Mouse (Mus musculus) stomach, embryonic 16.5 days (tissue): ENCODE data around the gene Hpca. TPM values are rescaled to one million over a fixed set of nuclear protein-coding genes. Genes with fewer than 3 reads are reported as not detected.
A peak's percentile ranks its signal among the peaks of the same experiment; 100 is the strongest.

Source experiments
- ATAC-seq: fragments of 200-750 bp; cut with Nextera tagmentation; 2 replicates; pipeline ENCODE4 v1.8.0; 2017; ENCODE audit warnings: moderate number of reproducible peaks, moderate TSS enrichment; ENCODE audit not compliant: insufficient read depth, low FRiP score
- H3K27ac ChIP-seq: fragments of 300-500 bp; sonication (generic); 2 replicates; pipeline ENCODE4 v1.5.1; 2014; ENCODE audit warnings: low read length
- H3K27me3 ChIP-seq: fragments of 300-500 bp; sonication (generic); 2 replicates; pipeline ENCODE4 v1.6.1; 2014; ENCODE audit warnings: low read length, control low read depth, mixed read lengths; ENCODE audit not compliant: control insufficient read depth, insufficient read depth
- H3K36me3 ChIP-seq: fragments of 300-500 bp; sonication (generic); 2 replicates; pipeline ENCODE4 v1.6.1; 2014; ENCODE audit warnings: low read length; ENCODE audit not compliant: control insufficient read depth, insufficient read depth
- H3K4me1 ChIP-seq: fragments of 300-500 bp; sonication (generic); 2 replicates; pipeline ENCODE4 v1.6.1; 2014; ENCODE audit warnings: low read length, control low read depth, mixed read lengths; ENCODE audit not compliant: control insufficient read depth, insufficient read depth
- H3K4me2 ChIP-seq: fragments of 300-500 bp; sonication (generic); 2 replicates; pipeline ENCODE4 v1.6.1; 2014; ENCODE audit warnings: low read depth, low read length, mixed read lengths
- H3K4me3 ChIP-seq: fragments of 300-500 bp; sonication (generic); replicated peaks from 2 replicates; pipeline ENCODE4 v1.5.1; 2014; ENCODE audit warnings: mild to moderate bottlenecking, low read length
- H3K9ac ChIP-seq: fragments of 300-500 bp; sonication (generic); 2 replicates; pipeline ENCODE4 v1.6.1; 2014; ENCODE audit warnings: low read length
- H3K9me3 ChIP-seq: fragments of 300-500 bp; sonication (generic); replicated peaks from 2 replicates; pipeline ENCODE4 v1.6.1; 2016; ENCODE audit warnings: low read length, control low read depth; ENCODE audit not compliant: control insufficient read depth
- WGBS: fragments of 180-500 bp; shearing (Covaris S2); extraction: QIAGEN DNeasy Blood & Tissue Kit; methylation state at CpG from one replicate; pipeline ENCODE4 v1.1.7; 2014; 5-methylcytosine and 5-hydroxymethylcytosine counted together
- polyA plus RNA-seq: library from polyadenylated mRNA; unstranded; fragments of >200 nt; fragmentation: Nextera tagmentation; extraction: Ambion mirVana; gene quantifications from 2 replicates; pipeline ENCODE4 v1.2.1, GENCODE M21; 2015

The Hpca gene
- 1.8 and 2.0 TPM in 2 replicates for polyA plus RNA-seq

DNA sequence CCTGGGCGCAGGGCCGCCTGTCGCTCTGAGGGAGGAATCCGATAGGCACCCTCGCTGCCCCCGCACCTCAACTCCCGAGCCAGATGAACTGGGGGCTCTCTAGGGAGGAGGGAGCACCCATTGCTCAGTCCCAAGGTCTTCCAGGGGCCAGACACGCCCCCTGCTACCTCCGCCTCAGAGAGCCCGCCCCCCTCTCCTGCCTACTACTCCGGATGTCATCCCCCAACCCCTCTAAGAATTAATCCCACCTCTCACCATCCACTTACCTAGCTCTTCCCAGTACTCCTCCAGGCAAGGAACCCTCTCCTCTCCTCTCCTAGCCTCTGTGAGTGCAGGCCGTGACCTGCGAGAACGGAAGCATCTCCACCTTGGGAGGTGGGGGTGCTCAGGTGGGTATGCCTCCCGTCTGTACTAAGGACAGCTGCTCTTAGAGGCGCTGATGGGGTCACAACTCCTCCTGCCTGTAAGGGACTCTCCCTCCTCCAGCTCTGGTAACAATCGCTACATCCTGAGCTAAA lies at the start of gene Hpca:
Gene Hpca (minus strand): TSS at position 468 of the 518 bp plus-strand sequence.
- peak within 1 kb of the TSS; percentile 90 for H3K4me2 ChIP-seq
- no peak for ATAC-seq
- H3K36me3 ChIP-seq, result no peaks in the 10 kb centered on the region
- H3K4me3 ChIP-seq, result peak within 1 kb of the TSS; percentile 47
- WGBS, result 2% methylated on average over 17 of the region's 17 CpGs
- peak within 1 kb of the TSS; percentile 29; the same call in 1 of the 2 replicates for H3K9ac ChIP-seq
- H3K27ac ChIP-seq, result no peak within 1 kb of the TSS
- H3K27me3 ChIP-seq, result peaks cover 23% of the 10 kb centered on the region
- peaks cover 17% of the 10 kb centered on the region for H3K4me1 ChIP-seq
- no peaks in the 10 kb centered on the region for H3K9me3 ChIP-seq

DNA sequence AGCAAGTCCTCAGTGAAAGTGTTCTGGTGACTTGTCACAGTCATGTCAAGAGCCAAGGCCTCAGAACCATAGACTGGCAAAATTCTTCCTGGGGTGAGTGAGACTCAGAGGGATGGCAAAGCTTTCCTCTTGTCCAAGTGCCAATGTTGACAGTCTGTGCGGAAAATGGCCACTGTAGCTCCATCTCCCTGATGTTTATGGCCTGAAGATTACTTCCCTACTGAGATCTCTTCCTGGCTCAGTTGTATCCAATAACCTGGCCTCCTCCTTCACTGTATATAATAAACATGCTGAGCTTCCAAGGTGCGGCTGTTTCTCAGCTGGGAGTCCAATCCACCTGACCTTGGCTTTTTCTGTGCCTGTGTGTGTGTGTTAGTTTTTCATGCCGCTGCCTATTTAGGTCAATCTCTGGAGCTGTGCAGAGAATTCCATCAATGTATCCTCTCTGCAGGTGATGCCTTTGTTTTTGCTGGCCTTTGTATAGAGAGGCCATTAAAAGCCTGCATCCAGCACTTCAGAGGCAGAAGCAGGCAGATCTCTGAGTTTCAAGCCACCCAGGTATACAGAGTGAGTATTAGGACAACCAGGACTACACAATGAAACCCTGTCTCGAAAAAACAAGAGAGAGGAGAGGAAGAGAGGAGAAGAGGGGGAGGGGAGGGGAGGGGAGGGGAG lies 39.9 kb upstream of the Hpca start:
- no peak overlapping the region for H3K9ac ChIP-seq
- H3K9me3 ChIP-seq, result no peaks in the 10 kb centered on the region
- ATAC-seq, result no peak
- H3K4me3 ChIP-seq, result no peak overlapping the region
- 86% methylated on average over 4 of the region's 4 CpGs for WGBS
- H3K27ac ChIP-seq, result no peak overlapping the region
- no peak overlapping the region for H3K4me2 ChIP-seq
- H3K36me3 ChIP-seq, result peaks cover 7% of the 10 kb centered on the region
- no peaks in the 10 kb centered on the region for H3K27me3 ChIP-seq
- peaks cover 8% of the 10 kb centered on the region; the same call in 1 of the 2 replicates for H3K4me1 ChIP-seq

- Histone ChIP-seq H3K36me3 (peaks cover 7% of the 10 kb centered on the region), H3K9me3 (no peaks in the 10 kb centered on the region), H3K4me3 (no peak overlapping the region), H3K4me2 (no peak overlapping the region), H3K9ac (no peak overlapping the region), H3K4me1 (peaks cover 8% of the 10 kb centered on the region; the same call in 1 of the 2 replicates), H3K27ac (no peak overlapping the region), H3K27me3 (no peaks in the 10 kb centered on the region)
- WGBS, result 95% methylated on average over 1 of the region's 1 CpGs
- no peak for ATAC-seq
Observed at GRCm38 (mm10) chr4:129161076-129161475, 39.2 kb upstream of the Hpca start.

DNA sequence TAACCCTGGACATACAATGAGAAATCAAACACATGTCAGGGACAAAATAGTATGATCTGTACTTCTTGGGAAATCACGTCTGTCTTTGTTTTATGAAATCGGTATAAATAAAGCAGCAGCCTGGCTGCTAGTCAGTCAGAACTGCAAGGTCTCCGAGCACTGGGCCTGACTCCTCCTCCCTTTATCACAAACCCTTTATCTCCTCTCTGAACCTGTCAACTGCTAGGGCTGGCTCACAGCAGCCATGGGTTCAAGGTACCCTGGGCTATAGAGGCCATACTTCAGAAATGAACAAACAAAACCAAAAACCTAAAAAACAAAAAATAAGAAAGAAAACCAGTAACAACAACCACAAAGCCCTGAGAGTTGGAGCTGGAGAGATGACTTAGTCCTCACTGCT lies 36.7 kb upstream of the Hpca start:
- Histone ChIP-seq H3K36me3 (no peaks in the 10 kb centered on the region), H3K4me1 (peaks cover 8% of the 10 kb centered on the region; the same call in 1 of the 2 replicates), H3K9me3 (no peaks in the 10 kb centered on the region), H3K27me3 (no peaks in the 10 kb centered on the region), H3K9ac (no peak overlapping the region), H3K4me3 (no peak overlapping the region), H3K27ac (no peak overlapping the region), H3K4me2 (no peak overlapping the region)
- WGBS, result 40% methylated on average over 3 of the region's 3 CpGs
- ATAC-seq, result no peak

- Histone ChIP-seq H3K9ac (no peak overlapping the region), H3K27ac (no peak overlapping the region; the same call in 1 of the 2 replicates), H3K4me1 (peaks cover 8% of the 10 kb centered on the region; the same call in 1 of the 2 replicates), H3K4me3 (no peak overlapping the region), H3K36me3 (no peaks in the 10 kb centered on the region), H3K27me3 (no peaks in the 10 kb centered on the region), H3K4me2 (no peak overlapping the region), H3K9me3 (no peaks in the 10 kb centered on the region)
- ATAC-seq, result peak; percentile 66; the same call in 1 of the 2 replicates
- WGBS, result 57% methylated on average over 5 of the region's 5 CpGs
Observed at GRCm38 (mm10) chr4:129157541-129157940, 35.7 kb upstream of the Hpca start.

DNA sequence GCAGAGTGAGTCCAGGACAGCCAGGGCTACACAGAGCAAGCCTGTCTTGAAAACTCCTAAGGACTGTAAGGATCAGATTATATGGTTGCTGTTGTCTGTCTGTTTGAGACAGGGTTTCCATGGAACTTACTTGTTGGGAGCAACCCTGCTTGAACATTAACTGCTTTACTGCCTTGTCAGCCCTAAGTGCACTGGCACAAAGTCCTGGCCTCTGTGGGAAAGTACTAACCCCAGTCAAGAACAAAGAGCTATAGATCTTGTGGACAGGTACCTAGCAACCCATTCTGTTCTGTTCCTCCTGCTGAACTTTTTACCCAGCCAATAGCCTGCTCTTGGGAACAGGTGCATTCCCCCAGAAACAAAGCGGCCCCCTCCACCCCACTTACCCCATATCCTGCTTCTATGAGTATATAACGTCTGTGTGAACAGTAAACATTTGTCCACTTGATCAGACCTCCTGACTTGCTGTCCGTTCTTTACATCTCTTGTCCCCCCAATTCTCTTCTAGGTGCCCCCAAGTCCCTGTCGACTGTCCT lies 29.5 kb upstream of the Hpca start:
- Histone ChIP-seq H3K4me3 (no peak overlapping the region), H3K27ac (no peak overlapping the region), H3K4me2 (no peak overlapping the region), H3K27me3 (no peaks in the 10 kb centered on the region), H3K9me3 (no peaks in the 10 kb centered on the region), H3K9ac (no peak overlapping the region), H3K4me1 (peaks cover 3% of the 10 kb centered on the region; the same call in 1 of the 2 replicates), H3K36me3 (0 out of 2 replicates have a peak, but pooled peaks cover 6% of the 10 kb centered on the region)
- WGBS, result 54% methylated on average over 4 of the region's 4 CpGs
- peak; percentile 37; the same call in 1 of the 2 replicates for ATAC-seq

- H3K9ac ChIP-seq, result no peak overlapping the region
- H3K4me1 ChIP-seq, result peaks cover 14% of the 10 kb centered on the region; the same call in 1 of the 2 replicates
- H3K36me3 ChIP-seq, result 0 out of 2 replicates have a peak, but pooled peaks cover 6% of the 10 kb centered on the region
- no peaks in the 10 kb centered on the region for H3K9me3 ChIP-seq
- ATAC-seq, result no peak
- no peak overlapping the region for H3K4me2 ChIP-seq
- no peak overlapping the region for H3K27ac ChIP-seq
- H3K27me3 ChIP-seq, result no peaks in the 10 kb centered on the region
- H3K4me3 ChIP-seq, result no peak overlapping the region
- WGBS, result 69% methylated on average over 1 of the region's 1 CpGs
Observed at GRCm38 (mm10) chr4:129149321-129149720, 27.5 kb upstream of the Hpca start.

DNA sequence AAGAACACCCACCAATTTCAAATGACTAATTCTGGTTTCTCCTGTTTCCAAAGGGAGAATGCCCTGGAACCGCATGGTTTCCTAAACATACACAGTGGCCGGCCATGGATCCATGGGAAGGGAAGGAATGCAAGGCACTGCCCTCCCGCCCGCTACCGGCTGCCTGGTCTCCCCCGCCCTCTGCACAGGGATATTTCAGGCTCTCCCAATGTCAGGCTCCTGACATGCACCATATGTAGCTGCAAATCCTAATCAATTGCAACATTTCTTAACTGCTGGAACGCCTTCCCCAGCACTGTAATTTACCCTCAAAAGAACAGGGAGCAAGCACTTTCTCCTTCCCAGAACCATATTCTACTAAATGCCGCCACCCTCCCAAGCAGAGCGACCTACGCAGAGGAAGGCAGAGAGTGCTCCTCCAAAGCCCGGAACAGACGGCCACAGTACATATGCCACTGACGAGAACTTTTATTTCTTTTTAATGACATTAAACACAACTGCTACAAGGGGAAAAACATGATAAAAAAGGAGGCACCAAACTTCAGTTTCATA lies 25.8 kb upstream of the Hpca start:
- H3K4me3 ChIP-seq, result no peak overlapping the region
- H3K27ac ChIP-seq, result no peak overlapping the region
- H3K4me2 ChIP-seq, result 0 out of 2 replicates have a peak overlapping the region, but pooled peaks have one; percentile 5
- 0 out of 2 replicates have a peak, but pooled peaks cover 6% of the 10 kb centered on the region for H3K36me3 ChIP-seq
- H3K9ac ChIP-seq, result no peak overlapping the region
- ATAC-seq, result no peak
- H3K9me3 ChIP-seq, result no peaks in the 10 kb centered on the region
- H3K4me1 ChIP-seq, result peaks cover 14% of the 10 kb centered on the region; the same call in 1 of the 2 replicates
- H3K27me3 ChIP-seq, result no peaks in the 10 kb centered on the region
- WGBS, result 66% methylated on average over 13 of the region's 13 CpGs

- Histone ChIP-seq H3K4me3 (no peak overlapping the region), H3K9ac (no peak overlapping the region), H3K36me3 (0 out of 2 replicates have a peak, but pooled peaks cover 6% of the 10 kb centered on the region), H3K27me3 (no peaks in the 10 kb centered on the region), H3K4me1 (peaks cover 22% of the 10 kb centered on the region), H3K4me2 (no peak overlapping the region), H3K27ac (no peak overlapping the region), H3K9me3 (no peaks in the 10 kb centered on the region)
- WGBS, result 26% methylated on average over 2 of the region's 2 CpGs
- no peak for ATAC-seq
Observed at GRCm38 (mm10) chr4:129146392-129146791, 24.6 kb upstream of the Hpca start.
